Mouse (Mus musculus) heart, embryonic 16.5 days (tissue): ENCODE measurements around the gene Nmnat2. TPM values are rescaled to one million over a fixed set of nuclear protein-coding genes. Genes with fewer than 3 reads are reported as not detected.
A peak's percentile ranks its signal among the peaks of the same experiment; 100 is the strongest.

Experiments used
- ATAC-seq: fragments of 200-750 bp; cut with Nextera tagmentation; replicated peaks from 2 replicates; pipeline ENCODE4 v1.8.0; 2017; ENCODE audit warnings: moderate number of reproducible peaks; ENCODE audit not compliant: insufficient read depth, low FRiP score; ENCODE audit errors: extremely low read depth
- H3K27ac ChIP-seq: fragments of 300-500 bp; sonication (generic); 2 replicates; pipeline ENCODE4 v1.5.1; 2014; ENCODE audit warnings: mild to moderate bottlenecking, low read length, control low read depth, moderate library complexity
- H3K27me3 ChIP-seq: fragments of 300-500 bp; sonication (generic); 2 replicates; pipeline ENCODE4 v1.6.1; 2014; ENCODE audit warnings: low read length, mixed read lengths; ENCODE audit not compliant: control insufficient read depth, insufficient read depth
- H3K36me3 ChIP-seq: fragments of 300-500 bp; sonication (generic); 2 replicates; pipeline ENCODE4 v1.6.1; 2014; ENCODE audit not compliant: control insufficient read depth, insufficient read depth
- H3K4me1 ChIP-seq: fragments of 300-500 bp; sonication (generic); 2 replicates; pipeline ENCODE4 v1.6.1; 2014; ENCODE audit warnings: low read length, mixed read lengths; ENCODE audit not compliant: control insufficient read depth, insufficient read depth
- H3K4me2 ChIP-seq: fragments of 300-500 bp; sonication (generic); 2 replicates; pipeline ENCODE4 v1.6.1; 2014; ENCODE audit warnings: low read depth, mild to moderate bottlenecking, control low read depth, low read length
- H3K4me3 ChIP-seq: fragments of 300-500 bp; sonication (generic); 2 replicates; pipeline ENCODE4 v1.5.1; 2014; ENCODE audit warnings: mild to moderate bottlenecking, control low read depth, low read length
- H3K9ac ChIP-seq: fragments of 300-500 bp; sonication (generic); 2 replicates; pipeline ENCODE4 v1.6.1; 2014; ENCODE audit warnings: low read length, control low read depth
- H3K9me3 ChIP-seq: fragments of 300-500 bp; sonication (generic); replicated peaks from 2 replicates; pipeline ENCODE4 v1.6.1; 2016; ENCODE audit warnings: low read length; ENCODE audit not compliant: control insufficient read depth
- WGBS: fragments of 180-500 bp; shearing (Covaris S2); extraction: QIAGEN DNeasy Blood & Tissue Kit; methylation state at CpG from one replicate; pipeline ENCODE4 v1.1.7; 2014; 5-methylcytosine and 5-hydroxymethylcytosine counted together
- polyA plus RNA-seq: library from polyadenylated mRNA; unstranded; fragments of >200 nt; fragmentation: Nextera tagmentation; extraction: Ambion mirVana; gene quantifications from 2 replicates; pipeline ENCODE4 v1.2.1, GENCODE M21; 2015

Nmnat2 gene
- polyA plus RNA-seq, 1 experiment from 2014 or later, result 0.58 TPM

DNA sequence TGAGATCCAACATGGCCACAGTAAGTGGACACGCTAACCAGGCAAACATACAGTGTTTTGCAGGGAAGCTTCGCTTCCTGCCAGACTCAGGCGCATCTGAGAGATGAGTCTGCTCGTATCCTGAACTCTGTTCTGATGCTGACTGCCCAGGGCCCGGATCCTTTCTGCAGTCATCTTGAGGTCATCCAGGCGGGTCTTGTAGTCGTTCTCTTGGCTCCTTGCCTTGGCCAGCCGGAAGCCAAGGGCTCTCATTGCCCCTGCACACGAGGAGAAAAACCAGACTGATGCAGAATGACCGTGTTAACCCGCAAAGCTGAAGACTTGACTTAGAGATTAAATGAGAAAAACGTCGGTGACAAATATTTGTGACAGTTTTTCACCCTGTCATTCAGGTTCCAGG is 181.9 kb downstream of the Nmnat2 start:
- H3K4me1 ChIP-seq, result peaks cover 41% of the 10 kb centered on the region
- WGBS, result 53% methylated on average over 13 of the region's 13 CpGs
- no peaks in the 10 kb centered on the region for H3K27me3 ChIP-seq

DNA sequence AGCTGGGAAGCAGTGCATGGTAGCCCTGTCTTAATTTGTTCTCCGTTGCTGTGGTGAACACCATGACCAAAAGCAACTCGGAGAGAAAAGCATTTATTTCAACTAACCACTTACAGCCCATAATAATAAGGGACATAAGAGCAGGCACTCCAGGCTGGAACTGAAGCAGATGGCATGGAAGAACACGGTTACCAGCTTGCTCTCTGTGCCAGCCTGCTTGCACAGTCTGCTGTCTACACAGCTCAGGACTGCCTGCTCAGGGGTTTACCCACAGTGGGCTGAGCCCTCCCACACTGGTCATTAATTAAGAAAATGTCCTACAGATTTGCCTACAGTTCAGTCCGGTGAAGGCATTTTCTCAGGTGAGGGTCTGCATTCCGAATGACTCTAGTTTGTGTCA is 183.7 kb downstream of the Nmnat2 start:
- no peaks in the 10 kb centered on the region for H3K27me3 ChIP-seq
- no peak overlapping the region for H3K27ac ChIP-seq
- H3K4me3 ChIP-seq, result no peak overlapping the region
- whole genome bisulfite sequencing, result 82% methylated on average over 5 of the region's 5 CpGs
- H3K36me3 ChIP-seq, result no peaks in the 10 kb centered on the region
- H3K9ac ChIP-seq, result no peak overlapping the region
- H3K4me2 ChIP-seq, result no peak overlapping the region
- no peak for ATAC-seq
- H3K4me1 ChIP-seq, result peaks cover 41% of the 10 kb centered on the region
- no peaks in the 10 kb centered on the region for H3K9me3 ChIP-seq

More for the DNA sequence above, 181.9 kb downstream of the Nmnat2 start:
- H3K4me2 ChIP-seq, result no peak overlapping the region
- ATAC-seq, result no peak
- no peak overlapping the region for H3K9ac ChIP-seq
- H3K36me3 ChIP-seq, result no peaks in the 10 kb centered on the region
- H3K27ac ChIP-seq, result peak overlapping the region; percentile 16; the same call in 1 of the 2 replicates
- H3K9me3 ChIP-seq, result no peaks in the 10 kb centered on the region
- no peak overlapping the region for H3K4me3 ChIP-seq

DNA sequence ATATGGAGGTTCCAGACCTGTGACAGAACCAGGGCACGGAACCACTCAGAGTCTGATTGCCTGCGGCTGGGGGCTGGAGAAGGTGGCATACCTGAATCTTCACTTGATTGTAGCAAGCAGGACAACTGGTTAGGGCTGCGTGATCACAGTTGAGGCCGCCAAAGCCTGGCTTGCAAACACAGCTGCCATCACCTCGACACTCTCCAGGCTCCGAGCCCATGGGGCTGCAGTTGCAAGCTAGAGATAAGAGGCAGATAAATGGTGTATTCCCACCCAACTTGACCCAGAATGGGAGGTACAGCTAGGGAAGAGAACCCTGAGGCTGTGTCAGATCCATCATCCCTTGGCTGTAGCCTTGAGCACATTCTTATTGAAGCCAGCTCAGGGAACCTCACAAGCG is 184.8 kb downstream of the Nmnat2 start:
- Histone ChIP-seq H3K27ac (peak overlapping the region; percentile 26; the same call in 1 of the 2 replicates), H3K9me3 (no peaks in the 10 kb centered on the region), H3K4me1 (peaks cover 31% of the 10 kb centered on the region), H3K4me2 (no peak overlapping the region), H3K9ac (no peak overlapping the region), H3K4me3 (no peak overlapping the region), H3K36me3 (no peaks in the 10 kb centered on the region), H3K27me3 (no peaks in the 10 kb centered on the region)
- WGBS, result 37% methylated on average over 7 of the region's 7 CpGs
- 0 out of 2 replicates have a peak, but pooled peaks have one; percentile 10 for ATAC-seq

DNA sequence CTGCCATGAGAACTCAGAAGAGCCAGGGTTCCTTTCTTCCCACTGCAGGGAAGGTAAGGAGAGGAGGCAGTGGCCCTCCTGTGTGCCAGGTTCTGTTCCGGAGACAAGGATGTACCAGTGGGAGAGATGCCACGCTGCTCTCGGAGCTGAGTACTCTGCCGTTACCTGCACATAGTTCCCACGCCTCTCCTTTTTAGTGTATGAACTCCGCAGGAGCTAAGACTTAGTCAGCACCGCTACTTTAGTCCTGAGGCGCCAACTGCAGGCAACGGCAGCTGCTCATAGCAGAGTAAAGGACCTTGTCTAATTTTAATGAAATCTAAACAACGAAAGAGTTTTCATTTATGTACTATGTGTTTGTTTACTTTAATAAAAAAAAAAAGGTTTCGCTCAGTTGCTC is 185.5 kb downstream of the Nmnat2 start:
- Histone ChIP-seq H3K36me3 (no peaks in the 10 kb centered on the region), H3K4me3 (no peak overlapping the region), H3K4me1 (peaks cover 27% of the 10 kb centered on the region), H3K9ac (no peak overlapping the region), H3K27me3 (no peaks in the 10 kb centered on the region), H3K27ac (peak overlapping the region; percentile 46), H3K9me3 (no peaks in the 10 kb centered on the region), H3K4me2 (no peak overlapping the region)
- ATAC-seq, result no peak
- 70% methylated on average over 11 of the region's 11 CpGs for WGBS

DNA sequence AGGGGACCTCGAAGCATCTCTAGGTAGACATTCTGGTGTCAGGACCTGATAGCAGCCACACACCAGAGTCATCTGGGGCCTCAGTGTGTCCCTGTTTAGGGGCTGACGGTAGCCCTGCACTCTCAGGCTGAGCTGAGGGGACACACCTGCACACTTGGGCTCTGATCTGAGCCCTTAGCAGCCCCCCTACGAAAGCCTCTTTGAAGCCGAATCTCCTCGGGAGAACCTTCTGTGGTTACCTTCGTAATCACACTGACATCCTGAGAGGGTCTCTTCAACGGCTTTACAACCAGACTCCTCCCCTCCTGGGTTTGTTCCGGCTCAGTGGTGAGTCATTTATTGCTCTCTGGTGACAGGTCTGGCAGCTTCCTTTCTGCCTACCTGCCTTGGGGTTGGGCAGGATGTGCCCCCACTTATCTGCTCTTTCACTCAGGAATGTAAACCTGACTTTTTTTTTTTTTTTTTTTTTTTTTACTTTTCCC is 186.0 kb downstream of the Nmnat2 start:
- no peak overlapping the region for H3K4me3 ChIP-seq
- H3K36me3 ChIP-seq, result no peaks in the 10 kb centered on the region
- peak; percentile 64; the same call in 1 of the 2 replicates for ATAC-seq
- no peak overlapping the region for H3K4me2 ChIP-seq
- H3K4me1 ChIP-seq, result peaks cover 27% of the 10 kb centered on the region
- WGBS, result 25% methylated on average over 8 of the region's 8 CpGs
- H3K9ac ChIP-seq, result peak overlapping the region; percentile 12; the same call in 1 of the 2 replicates
- H3K27ac ChIP-seq, result peak overlapping the region; percentile 46
- no peaks in the 10 kb centered on the region for H3K27me3 ChIP-seq
- H3K9me3 ChIP-seq, result no peaks in the 10 kb centered on the region

DNA sequence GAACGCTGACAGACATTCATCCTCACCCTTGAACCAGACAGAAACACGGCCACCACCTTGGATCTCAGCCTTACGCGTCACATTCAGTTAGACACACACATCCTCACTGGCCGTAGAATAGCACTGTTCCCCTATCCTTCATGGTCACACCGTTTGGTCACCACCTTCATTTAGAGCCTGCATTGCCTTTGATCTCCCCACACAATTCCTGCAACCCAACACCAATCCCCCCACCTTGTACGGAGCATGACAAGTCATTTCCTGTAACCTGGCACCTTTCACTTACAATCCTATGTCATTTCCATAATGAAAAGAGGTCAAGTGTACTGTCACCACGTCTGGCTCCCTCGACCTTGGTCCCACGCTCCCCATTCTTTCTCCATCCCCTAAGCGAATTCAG is 189.2 kb downstream of the Nmnat2 start:
- Histone ChIP-seq H3K4me3 (no peak overlapping the region), H3K9me3 (no peaks in the 10 kb centered on the region), H3K27ac (no peak overlapping the region), H3K4me2 (no peak overlapping the region), H3K27me3 (no peaks in the 10 kb centered on the region), H3K36me3 (no peaks in the 10 kb centered on the region), H3K9ac (no peak overlapping the region), H3K4me1 (peaks cover 15% of the 10 kb centered on the region)
- no peak for ATAC-seq
- 63% methylated on average over 11 of the region's 11 CpGs for WGBS

DNA sequence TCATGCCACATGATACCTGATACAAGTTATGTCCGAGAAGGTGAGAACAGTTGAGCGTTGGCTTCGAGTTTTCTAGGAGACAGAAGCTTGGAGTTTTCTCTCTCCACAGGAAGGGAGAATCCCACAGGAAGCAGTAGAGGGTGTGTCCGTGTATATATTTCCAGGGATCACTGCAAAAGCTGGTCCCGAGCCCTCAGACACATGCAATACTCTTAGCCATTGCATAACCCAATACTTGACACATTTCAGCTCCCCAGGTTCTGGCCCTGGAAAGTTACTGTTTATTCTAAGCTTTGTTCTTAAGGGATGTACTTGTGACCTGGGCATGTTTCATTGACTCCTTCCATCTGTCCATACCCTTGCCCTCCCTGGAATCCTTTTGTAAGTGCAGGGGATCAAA is 191.0 kb downstream of the Nmnat2 start:
- WGBS, result 68% methylated on average over 5 of the region's 5 CpGs
- H3K9me3 ChIP-seq, result no peaks in the 10 kb centered on the region
- no peak overlapping the region for H3K4me3 ChIP-seq
- no peak overlapping the region for H3K27ac ChIP-seq
- H3K27me3 ChIP-seq, result no peaks in the 10 kb centered on the region
- no peak for ATAC-seq
- H3K36me3 ChIP-seq, result no peaks in the 10 kb centered on the region
- H3K4me1 ChIP-seq, result peaks cover 3% of the 10 kb centered on the region; the same call in 1 of the 2 replicates
- H3K4me2 ChIP-seq, result no peak overlapping the region
- H3K9ac ChIP-seq, result no peak overlapping the region

DNA sequence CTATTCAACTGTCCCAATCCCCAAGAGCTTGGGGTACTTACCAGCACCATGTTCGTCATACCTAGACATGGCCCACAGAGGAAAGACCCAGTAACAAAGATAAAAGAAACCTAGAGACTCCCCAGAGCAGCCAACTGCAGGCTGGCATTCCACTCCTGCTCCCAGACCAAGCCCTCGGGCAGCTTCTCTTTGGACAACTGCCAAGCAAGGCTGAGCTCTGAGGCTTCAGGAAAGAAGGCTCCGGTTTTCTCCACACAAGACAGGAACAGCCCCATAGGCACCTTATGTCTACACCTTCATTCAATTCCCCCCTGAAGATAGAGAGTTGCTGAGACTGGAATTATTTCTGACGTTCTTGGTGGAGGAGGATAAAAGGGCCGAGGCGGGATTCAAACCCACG is 197.8 kb downstream of the Nmnat2 start:
- WGBS, result 49% methylated on average over 7 of the region's 7 CpGs
- no peak overlapping the region for H3K9ac ChIP-seq
- no peak overlapping the region for H3K4me3 ChIP-seq
- ATAC-seq, result no peak
- H3K36me3 ChIP-seq, result no peaks in the 10 kb centered on the region
- peak overlapping the region; percentile 26; the same call in 1 of the 2 replicates for H3K27ac ChIP-seq
- H3K4me1 ChIP-seq, result peaks cover 21% of the 10 kb centered on the region
- H3K9me3 ChIP-seq, result no peaks in the 10 kb centered on the region
- H3K27me3 ChIP-seq, result no peaks in the 10 kb centered on the region
- H3K4me2 ChIP-seq, result no peak overlapping the region

DNA sequence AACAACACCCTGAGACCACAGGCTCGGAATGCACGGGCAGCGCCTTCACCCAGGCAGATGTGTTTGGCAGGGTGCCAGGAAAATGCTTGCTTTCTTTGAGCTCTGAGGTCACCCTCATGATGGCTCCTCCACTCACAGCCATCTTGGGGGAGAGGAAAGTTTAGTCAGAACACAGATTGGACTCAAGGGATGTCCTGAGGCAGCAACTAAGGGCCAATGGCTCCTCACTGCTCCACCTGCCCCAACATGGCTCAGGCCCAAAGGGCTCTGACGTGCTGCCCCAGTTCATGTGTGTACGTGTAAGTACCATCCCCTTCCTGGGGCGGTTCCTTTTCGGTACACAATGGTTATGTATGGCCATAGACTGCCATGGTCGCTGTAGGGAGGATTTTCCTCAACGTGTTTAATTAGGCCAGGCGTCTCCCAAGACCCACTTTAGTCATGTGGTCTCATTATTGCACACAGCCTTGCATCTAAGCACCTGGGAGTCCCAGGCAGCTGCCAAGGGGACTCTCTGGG is 198.9 kb downstream of the Nmnat2 start:
- Histone ChIP-seq H3K27ac (peak overlapping the region; percentile 12), H3K4me2 (no peak overlapping the region), H3K27me3 (no peaks in the 10 kb centered on the region), H3K9me3 (no peaks in the 10 kb centered on the region), H3K4me1 (peaks cover 21% of the 10 kb centered on the region), H3K9ac (no peak overlapping the region), H3K36me3 (no peaks in the 10 kb centered on the region), H3K4me3 (no peak overlapping the region)
- 62% methylated on average over 10 of the region's 10 CpGs for WGBS
- no peak for ATAC-seq
